Mouse (Mus musculus): ENCODE measurements around the gene Hs6st3. TPM values are rescaled to one million over a fixed set of nuclear protein-coding genes. Genes with fewer than 3 reads are reported as not detected.

The Hs6st3 gene
- total RNA-seq (2022), result 1 to 10 TPM in 2 of 4 experiments, under 1 TPM in 2; 0.41 to 2.3 (median 1.0) TPM

GRCm38 (mm10) chr14:119137906-119138785, at the start of gene Hs6st3:
TSS of gene Hs6st3 (plus strand) at chr14:119138341.
- no peak for DNase-seq

GRCm38 (mm10) chr14:119098851-119099569, 39.1 kb upstream of the Hs6st3 start, which contains the start of gene Uggt2:
TSS of gene Uggt2 (minus strand) at chr14:119099430.
- peak; percentile 72 for DNase-seq

- no peak for DNase-seq
Observed at GRCm38 (mm10) chr14:119099570-119099891, 38.6 kb upstream of the Hs6st3 start.

GRCm38 (mm10) chr14:119107591-119107990, 30.6 kb upstream of the Hs6st3 start:
- DNase-seq, result no peak

DNA sequence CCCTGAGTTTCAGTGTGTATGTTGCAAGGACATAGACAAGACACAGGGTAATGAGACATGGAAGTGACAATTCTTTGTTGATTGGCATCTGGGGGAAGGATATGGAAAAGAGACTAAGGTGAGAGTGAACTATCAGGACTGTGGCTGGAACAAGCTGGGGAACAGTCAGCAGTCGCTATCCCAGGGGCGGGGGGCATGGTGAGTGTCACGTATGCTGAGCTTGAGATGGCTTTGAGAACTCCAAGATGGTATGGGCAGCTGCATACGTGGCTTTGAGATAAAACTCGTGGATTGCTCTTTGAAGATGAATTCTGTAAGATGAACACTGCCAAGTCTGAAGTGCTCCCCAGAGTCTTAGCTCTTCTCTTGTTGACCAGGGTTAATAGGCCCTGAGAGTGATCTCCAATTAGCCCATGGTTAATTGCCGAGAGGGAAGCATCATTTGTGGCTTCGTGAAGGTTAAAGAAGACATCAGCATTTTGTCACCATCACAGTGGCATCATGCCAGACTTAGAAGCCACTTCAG, 29.3 kb upstream of the Hs6st3 start:
- no peak for DNase-seq

GRCm38 (mm10) chr14:119109776-119110218, 28.3 kb upstream of the Hs6st3 start:
- DNase-seq, result no peak

DNA sequence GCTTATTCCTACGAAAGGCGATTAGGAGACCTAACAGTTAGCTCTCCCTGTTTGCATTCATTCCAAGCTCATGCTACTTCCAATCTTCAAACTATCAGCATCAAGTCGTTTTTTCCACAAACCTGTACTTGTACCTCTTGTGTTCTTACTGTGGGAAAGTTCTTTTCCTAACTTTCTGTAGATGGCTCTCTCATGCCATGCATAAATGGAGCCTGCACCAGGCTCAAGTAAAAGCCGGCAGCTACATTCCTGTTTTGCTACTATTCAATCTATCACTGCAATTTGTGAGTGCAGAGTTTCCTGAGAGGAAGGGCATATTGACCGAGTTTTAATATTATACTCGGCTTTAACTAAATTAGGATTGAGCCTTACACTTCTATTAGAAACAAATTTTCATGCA, 25.6 kb upstream of the Hs6st3 start:
- no peak for DNase-seq

DNA sequence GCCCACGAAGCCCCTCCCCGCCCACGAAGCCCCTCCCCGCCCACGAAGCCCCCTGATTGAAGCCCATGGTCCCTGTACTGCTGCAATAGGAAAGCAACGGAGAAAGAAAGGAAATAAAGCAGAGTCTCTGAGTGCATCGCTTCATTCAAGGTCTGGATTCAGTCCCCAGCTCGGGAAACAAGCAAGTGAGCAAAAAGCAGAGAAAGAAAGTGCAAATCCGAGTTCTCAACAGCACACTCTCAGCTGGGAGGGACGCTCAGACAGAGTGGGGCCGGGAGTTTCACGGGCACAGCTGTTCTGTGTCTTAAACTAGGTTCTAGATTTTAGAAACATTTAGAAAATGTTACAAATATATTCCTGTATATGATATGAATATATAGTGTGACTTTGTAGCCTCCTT, 14.6 kb upstream of the Hs6st3 start:
- DNase-seq, result no peak

DNA sequence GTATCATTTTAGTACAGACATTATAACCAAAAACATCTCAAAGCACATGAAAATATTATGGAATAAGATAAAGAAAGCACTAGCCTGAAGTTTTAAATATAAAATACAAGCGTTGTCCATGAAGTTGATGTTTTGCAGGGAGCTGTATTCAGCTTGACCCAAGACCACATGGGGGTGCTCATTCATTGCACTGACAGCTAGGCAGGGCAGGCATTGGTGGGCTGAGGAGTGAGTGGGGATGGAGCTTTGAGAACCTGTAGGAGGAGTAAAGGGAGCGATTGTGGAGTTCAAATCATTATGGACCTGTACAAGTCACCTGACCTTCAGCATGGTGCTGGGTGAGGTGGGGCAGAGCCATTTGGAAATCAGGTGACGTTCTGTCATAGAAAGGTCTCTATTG, 14.1 kb upstream of the Hs6st3 start:
- DNase-seq, result no peak

DNA sequence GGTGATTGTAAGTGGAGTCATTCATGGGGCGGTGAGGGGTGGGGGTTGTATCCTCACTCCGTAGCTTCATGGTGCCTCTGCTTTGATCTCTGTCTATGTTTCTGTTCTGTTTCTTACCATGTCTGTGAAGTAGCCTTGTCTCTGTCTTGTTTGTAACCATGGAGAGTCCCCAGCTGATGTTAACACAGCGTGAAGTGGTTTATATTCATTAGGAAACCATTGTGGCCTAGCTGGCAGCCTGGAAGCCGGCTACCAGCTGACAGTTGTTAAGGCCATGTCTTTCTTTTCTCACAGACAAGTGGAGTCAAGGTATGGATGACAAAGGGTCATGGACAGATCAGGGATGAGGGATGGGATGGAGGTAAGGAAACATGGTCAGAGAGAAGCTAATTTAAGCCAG, 12.3 kb upstream of the Hs6st3 start:
- DNase-seq, result no peak

- no peak for DNase-seq
Observed at GRCm38 (mm10) chr14:119127330-119127729, 10.8 kb upstream of the Hs6st3 start.

DNA sequence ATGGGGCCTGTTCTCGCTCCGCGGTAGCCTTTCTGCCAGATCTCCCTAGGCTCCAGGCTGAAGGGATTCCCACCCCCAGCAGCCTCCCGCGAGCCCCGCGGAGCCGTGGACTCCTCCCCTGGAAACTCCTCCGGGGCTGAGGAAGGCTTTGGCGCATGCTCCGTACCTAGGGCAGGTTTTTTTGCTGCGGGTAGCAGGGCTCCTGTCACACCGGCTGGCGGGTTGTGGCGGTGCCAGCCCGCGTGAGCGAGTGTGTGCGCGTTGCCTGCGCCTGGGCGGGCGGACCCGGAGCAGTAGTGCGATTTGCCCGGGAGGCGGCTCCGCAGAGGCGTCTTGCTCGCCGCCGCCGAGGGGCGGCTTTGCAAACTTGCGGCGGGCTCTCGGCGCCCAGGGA, 632 bp upstream of the Hs6st3 start:
- peak; percentile 48 for DNase-seq

- DNase-seq, result no peak
Observed at GRCm38 (mm10) chr14:119138786-119139100, 602 bp downstream of the Hs6st3 start.

DNA sequence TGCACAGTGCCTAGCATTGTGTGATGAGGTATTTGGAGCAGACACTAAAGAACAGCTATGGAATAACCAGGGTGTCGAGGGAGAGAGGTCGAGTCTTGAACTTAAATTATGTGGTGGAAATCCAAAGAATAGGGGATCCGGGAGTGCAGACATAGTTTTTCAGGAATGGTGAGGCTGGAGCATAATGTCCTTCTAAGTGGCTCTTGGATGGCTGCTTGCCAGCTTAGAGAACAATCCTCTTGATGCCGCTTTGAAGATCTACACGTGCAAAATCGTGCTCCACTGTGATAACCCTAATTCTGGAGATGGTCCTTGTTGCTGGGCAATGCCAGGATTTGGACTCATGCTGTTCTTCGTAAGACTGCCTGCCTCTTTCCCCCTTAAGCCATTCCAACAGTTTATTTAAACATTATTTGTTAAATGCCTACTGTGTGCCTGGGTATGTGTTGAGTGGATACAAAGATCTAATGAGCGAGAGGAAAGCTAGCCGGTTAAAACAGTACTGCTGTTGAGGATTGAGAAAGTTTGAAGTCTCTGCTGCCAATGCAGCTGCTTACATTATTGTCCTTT, 1.3 kb downstream of the Hs6st3 start:
- DNase-seq, result no peak

DNA sequence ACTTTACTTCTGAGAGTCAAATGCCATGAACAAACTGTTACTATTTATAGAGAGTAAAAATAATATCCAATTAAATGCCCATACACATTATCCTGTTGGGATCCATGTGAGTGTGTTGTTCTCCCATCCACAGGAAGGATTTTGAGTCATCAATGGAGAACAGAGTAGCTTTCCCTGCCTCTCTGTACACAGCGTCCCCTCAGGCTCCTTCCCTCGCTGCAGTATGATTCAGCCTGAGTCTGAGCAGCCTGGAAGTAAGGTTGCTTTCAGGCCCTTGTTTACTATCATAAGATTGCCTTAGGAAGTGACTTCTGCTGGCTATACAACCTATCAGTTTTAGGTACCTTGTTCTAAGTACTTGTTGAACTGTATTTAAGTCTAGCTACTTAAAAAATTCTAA, 14.9 kb downstream of the Hs6st3 start:
- DNase-seq, result no peak

DNA sequence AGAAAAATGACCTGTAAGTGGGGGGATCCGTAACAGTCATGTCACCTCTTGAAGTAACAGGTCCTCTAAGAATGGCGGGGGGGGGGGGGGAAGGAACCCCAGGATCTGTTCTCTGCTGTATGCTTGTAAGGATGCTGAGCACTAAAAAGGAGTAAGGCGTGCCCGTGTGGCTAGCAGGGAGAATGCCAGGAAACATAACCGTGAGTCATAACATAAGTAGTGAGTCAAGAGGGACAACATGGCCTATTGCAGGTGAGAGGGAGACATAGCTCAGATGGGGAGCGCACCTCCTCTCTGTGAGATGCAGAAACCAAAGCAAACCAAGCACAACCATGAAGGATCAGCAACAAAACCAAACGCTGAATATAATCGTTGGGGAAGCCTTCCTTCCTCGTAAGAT, 55.8 kb downstream of the Hs6st3 start:
- DNase-seq, result no peak

DNA sequence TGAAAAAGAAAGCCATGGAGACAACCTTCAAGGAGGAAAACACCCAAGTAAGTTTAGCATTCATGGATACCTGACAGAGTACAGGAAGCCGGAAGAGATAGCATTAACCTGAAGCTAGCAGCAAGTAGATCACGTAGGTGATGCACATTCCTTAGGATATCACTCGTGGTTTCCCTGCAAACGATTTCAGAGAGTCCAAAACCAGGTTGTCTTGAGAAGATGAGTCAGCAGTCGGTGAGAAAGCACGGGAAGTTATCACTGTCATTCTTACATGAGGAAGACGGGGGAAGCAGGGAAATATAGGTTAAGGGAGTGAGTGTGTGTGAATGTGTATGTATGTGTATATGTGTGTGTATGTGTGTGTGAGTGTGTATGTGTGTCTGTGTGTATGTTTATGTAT, 65.4 kb downstream of the Hs6st3 start:
- DNase-seq, result no peak

DNA sequence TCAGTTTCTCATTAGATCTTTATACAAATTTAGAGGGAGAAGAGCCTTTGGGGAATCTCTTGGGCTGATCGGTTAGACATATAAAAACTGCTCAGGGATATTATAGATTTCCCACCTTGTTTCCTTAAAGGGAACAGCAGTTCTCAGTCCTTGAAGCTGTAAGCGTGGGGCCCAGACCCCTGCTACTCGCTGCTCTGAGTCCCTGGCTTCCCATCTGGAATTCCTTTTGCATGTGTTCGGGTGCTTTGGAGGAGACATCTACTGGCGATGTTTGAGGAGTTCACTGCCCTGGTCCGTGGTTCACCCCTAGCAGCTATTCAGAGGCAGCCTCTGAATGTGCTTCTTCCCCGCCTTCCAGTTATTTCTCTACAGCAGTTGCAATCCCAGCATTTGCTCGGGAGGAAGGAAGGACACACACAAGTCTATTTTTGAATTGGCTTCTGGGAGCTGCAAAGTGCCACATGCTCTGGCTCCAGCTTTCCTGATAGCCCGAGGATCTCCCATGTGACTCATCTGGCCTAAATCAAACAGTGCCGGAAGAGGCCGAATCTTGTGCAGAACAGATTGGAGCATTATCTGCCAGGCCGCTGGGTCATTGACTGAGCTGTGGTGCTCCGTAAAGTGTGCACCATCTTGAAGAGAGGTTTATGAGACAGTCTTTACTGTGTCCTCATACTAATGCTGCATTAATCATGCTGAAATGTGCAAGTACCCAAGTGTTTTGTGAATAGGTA, 77.6 kb downstream of the Hs6st3 start:
- no peak for DNase-seq

DNA sequence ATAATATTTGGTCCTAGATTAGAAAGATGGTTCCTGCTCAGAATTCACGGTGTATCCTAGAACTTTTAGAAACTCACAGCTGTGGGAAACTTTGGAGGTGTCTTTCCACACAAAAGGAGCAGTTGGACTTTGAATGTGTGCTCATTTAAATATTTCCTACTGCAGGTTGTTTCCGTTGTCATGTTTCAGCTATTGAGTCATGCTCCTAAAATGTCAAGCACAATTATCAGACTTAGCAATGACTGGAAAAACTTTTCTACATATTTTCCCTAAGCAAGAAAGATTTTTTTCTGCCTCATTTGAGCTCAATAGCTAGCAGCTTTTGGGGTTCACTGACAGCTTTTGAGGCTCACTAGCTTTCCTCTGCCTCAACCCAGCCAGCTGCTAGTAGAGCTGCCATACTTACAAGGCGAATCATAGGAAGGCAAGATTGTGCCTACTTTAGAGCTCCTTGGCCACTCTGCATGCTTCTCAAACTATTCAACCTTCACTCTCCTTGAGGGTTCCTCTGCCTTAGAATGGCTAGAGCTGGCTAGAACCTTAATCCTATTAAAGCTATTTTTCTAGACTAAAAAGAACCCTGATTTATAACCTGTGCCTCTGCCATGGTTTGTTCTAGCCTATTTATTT, 89.7 kb downstream of the Hs6st3 start:
- DNase-seq, result no peak

DNA sequence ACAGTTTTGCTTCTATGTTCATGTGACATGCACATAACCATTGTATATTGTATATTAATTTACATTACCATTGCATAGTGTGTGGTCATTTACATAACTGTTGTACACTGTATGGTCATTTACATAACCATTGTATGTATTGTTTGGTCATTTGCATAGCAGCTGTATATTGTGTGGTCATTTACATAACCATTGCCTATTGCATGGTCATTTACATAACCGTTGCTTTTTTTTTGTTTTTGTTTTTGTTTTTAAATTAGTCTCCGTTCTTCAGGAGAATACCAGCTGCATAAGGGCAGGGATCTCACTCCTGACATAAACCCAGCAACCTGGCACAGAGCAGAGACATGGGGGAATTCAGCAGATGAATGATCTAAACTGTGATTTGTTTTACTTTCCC, 95.5 kb downstream of the Hs6st3 start:
- no peak for DNase-seq

DNA sequence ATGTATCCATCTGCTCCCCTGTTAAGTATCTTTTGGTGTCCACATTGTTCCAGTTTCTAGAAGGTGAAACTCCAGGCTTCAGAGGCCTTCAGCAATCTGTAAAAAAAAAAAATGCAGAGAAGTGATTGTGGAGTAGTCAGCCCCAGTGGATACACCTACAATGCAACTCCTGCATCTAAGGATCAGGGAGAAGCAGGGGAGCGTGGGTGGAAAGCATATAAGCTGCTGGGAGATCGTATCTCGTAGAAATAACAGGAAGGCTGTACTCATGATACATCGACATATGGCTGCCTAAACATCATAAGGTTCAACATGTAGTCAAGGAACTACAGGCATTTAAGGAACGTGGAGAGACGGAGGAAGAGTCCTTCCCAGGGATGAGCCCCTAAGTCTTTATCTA, 109.0 kb downstream of the Hs6st3 start:
- DNase-seq, result no peak

GRCm38 (mm10) chr14:119248001-119248607, 110.0 kb downstream of the Hs6st3 start:
- DNase-seq, result no peak
